Mouse (Mus musculus): ENCODE measurements at regions not wholly inside any gene's neighbourhood (a gene's known extent, or its start where the extent isn't known, plus 50 kb on each side); places are given as distances from the start of the nearest gene placed in this dataset.
A peak's percentile ranks its signal among the peaks of the same experiment; 100 is the strongest.

GRCm38 (mm10) chr13:99847531-99847930 is 53.4 kb downstream of the Cartpt start:
- DNase-seq (ENCODE audit: low spot score) = no peak

- peak; percentile 62 for DNase-seq (ENCODE audit: low spot score)
These were observed 58.3 kb downstream of the Cartpt start for GRCm38 (mm10) chr13:99842626-99843025.

GRCm38 (mm10) chr13:99839446-99839845 is 61.4 kb downstream of the Cartpt start:
- no peak for DNase-seq (ENCODE audit: low spot score)

- DNase-seq (ENCODE audit: low spot score) = peak; percentile 83
These were observed 63.0 kb downstream of the Cartpt start for GRCm38 (mm10) chr13:99837772-99838425.

- DNase-seq (ENCODE audit: low spot score) = no peak
These were observed 63.7 kb downstream of the Cartpt start for GRCm38 (mm10) chr13:99837180-99837579.

- DNase-seq (ENCODE audit: low spot score) = peak; percentile 70
These were observed 64.3 kb downstream of the Cartpt start for GRCm38 (mm10) chr13:99836586-99836985.

GRCm38 (mm10) chr13:99835518-99835917 is 65.4 kb downstream of the Cartpt start:
- DNase-seq (ENCODE audit: low spot score) = no peak

- DNase-seq (ENCODE audit: low spot score) = no peak
These were observed 70.7 kb downstream of the Cartpt start for GRCm38 (mm10) chr13:99830080-99830724.

GRCm38 (mm10) chr13:99827573-99827972 is 73.3 kb downstream of the Cartpt start:
- no peak for DNase-seq (ENCODE audit: low spot score)

GRCm38 (mm10) chr13:99824625-99825024 is 76.3 kb downstream of the Cartpt start:
- no peak for DNase-seq (ENCODE audit: low spot score)

GRCm38 (mm10) chr13:99816666-99817065 is 84.2 kb downstream of the Cartpt start:
- no peak for DNase-seq (ENCODE audit: low spot score)

GRCm38 (mm10) chr13:99815786-99816185 is 85.1 kb downstream of the Cartpt start:
- no peak for DNase-seq (ENCODE audit: low spot score)

GRCm38 (mm10) chr13:99814801-99815200 is 86.1 kb downstream of the Cartpt start:
- DNase-seq (ENCODE audit: low spot score) = no peak

- no peak for DNase-seq (ENCODE audit: low spot score)
These were observed 86.8 kb downstream of the Cartpt start for GRCm38 (mm10) chr13:99814033-99814556.

GRCm38 (mm10) chr13:99794448-99794847 is 106.4 kb downstream of the Cartpt start:
- DNase-seq (ENCODE audit: low spot score) = no peak

GRCm38 (mm10) chr13:99793786-99794435 is 107.0 kb downstream of the Cartpt start:
- no peak for DNase-seq (ENCODE audit: low spot score)

- DNase-seq (ENCODE audit: low spot score) = no peak
These were observed 107.9 kb downstream of the Cartpt start for GRCm38 (mm10) chr13:99793001-99793400.

GRCm38 (mm10) chr13:99790951-99791350 is 109.9 kb downstream of the Cartpt start:
- no peak for DNase-seq (ENCODE audit: low spot score)

- no peak for DNase-seq (ENCODE audit: low spot score)
These were observed 113.1 kb downstream of the Cartpt start for GRCm38 (mm10) chr13:99787760-99788159.

GRCm38 (mm10) chr13:99785427-99785826 is 115.5 kb downstream of the Cartpt start:
- DNase-seq (ENCODE audit: low spot score) = no peak

- DNase-seq (ENCODE audit: low spot score) = no peak
These were observed 116.6 kb downstream of the Cartpt start for GRCm38 (mm10) chr13:99784314-99784713.

GRCm38 (mm10) chr13:99782883-99783721 is 117.8 kb downstream of the Cartpt start:
- DNase-seq (ENCODE audit: low spot score) = no peak

Measured in testis, postnatal 10 days (tissue).